Mouse (Mus musculus) kidney, postnatal 0 days (tissue): ENCODE data around the gene Tanc2. TPM values are rescaled to one million over a fixed set of nuclear protein-coding genes. Genes with fewer than 3 reads are reported as not detected.

Experiments used
- ATAC-seq: fragments of 200-750 bp; cut with Nextera tagmentation; replicated peaks from 2 replicates; pipeline ENCODE4 v1.8.0; 2017; ENCODE audit warnings: low read depth, moderate number of reproducible peaks, moderate TSS enrichment, moderate library complexity; ENCODE audit not compliant: low FRiP score
- DNase-seq: peaks from one replicate; pipeline ENCODE4 v3.0.0-alpha.2; 2016; ENCODE audit warnings: low spot score
- H3K27ac ChIP-seq: fragments of 300-500 bp; sonication (generic); 2 replicates; pipeline ENCODE4 v1.5.1; 2014; ENCODE audit warnings: mild to moderate bottlenecking
- H3K27me3 ChIP-seq: fragments of 300-500 bp; sonication (generic); 2 replicates; pipeline ENCODE4 v1.6.1; 2014; ENCODE audit warnings: low read length, mixed read lengths; ENCODE audit not compliant: insufficient read depth
- H3K36me3 ChIP-seq: fragments of 300-500 bp; sonication (generic); 2 replicates; pipeline ENCODE4 v1.6.1; 2014; ENCODE audit warnings: low read length, mixed read lengths; ENCODE audit not compliant: insufficient read depth
- H3K4me1 ChIP-seq: fragments of 300-500 bp; sonication (generic); replicated peaks from 2 replicates; pipeline ENCODE4 v1.6.1; 2014; ENCODE audit warnings: antibody characterized with exemption, low read length, mixed read lengths; ENCODE audit not compliant: insufficient read depth
- H3K4me2 ChIP-seq: fragments of 300-500 bp; sonication (generic); 2 replicates; pipeline ENCODE4 v1.6.1; 2014; ENCODE audit warnings: mild to moderate bottlenecking, low read length, moderate library complexity, mixed read lengths
- H3K4me3 ChIP-seq: fragments of 300-500 bp; sonication (generic); replicated peaks from 2 replicates; pipeline ENCODE4 v1.5.1; 2014; ENCODE audit warnings: low read depth, low read length
- H3K9ac ChIP-seq: fragments of 300-500 bp; sonication (generic); 2 replicates; pipeline ENCODE4 v1.6.1; 2014; ENCODE audit warnings: low read depth, low read length
- H3K9me3 ChIP-seq: fragments of 300-500 bp; sonication (generic); replicated peaks from 2 replicates; pipeline ENCODE4 v1.6.1; 2016; ENCODE audit warnings: low read length, inconsistent platforms, mixed read lengths
- CTCF ChIP-seq: IDR thresholded peaks from 2 replicates; pipeline ENCODE4 v1.5.1; 2016; ENCODE audit warnings: antibody characterized with exemption, low read depth, mild to moderate bottlenecking, moderate library complexity
- WGBS: fragments of 180-500 bp; shearing (Covaris S2); extraction: QIAGEN DNeasy Blood & Tissue Kit; methylation state at CpG from one replicate; pipeline ENCODE4 v1.1.7; 2014; 5-methylcytosine and 5-hydroxymethylcytosine counted together
- polyA plus RNA-seq: library from polyadenylated mRNA; unstranded; fragments of >200 nt; fragmentation: Nextera tagmentation; extraction: Ambion mirVana; gene quantifications from 2 replicates; pipeline ENCODE4 v1.2.1, GENCODE M21; 2015

Gene Tanc2
- polyA plus RNA-seq, 1 experiment from 2014 or later: 8.8 TPM

DNA sequence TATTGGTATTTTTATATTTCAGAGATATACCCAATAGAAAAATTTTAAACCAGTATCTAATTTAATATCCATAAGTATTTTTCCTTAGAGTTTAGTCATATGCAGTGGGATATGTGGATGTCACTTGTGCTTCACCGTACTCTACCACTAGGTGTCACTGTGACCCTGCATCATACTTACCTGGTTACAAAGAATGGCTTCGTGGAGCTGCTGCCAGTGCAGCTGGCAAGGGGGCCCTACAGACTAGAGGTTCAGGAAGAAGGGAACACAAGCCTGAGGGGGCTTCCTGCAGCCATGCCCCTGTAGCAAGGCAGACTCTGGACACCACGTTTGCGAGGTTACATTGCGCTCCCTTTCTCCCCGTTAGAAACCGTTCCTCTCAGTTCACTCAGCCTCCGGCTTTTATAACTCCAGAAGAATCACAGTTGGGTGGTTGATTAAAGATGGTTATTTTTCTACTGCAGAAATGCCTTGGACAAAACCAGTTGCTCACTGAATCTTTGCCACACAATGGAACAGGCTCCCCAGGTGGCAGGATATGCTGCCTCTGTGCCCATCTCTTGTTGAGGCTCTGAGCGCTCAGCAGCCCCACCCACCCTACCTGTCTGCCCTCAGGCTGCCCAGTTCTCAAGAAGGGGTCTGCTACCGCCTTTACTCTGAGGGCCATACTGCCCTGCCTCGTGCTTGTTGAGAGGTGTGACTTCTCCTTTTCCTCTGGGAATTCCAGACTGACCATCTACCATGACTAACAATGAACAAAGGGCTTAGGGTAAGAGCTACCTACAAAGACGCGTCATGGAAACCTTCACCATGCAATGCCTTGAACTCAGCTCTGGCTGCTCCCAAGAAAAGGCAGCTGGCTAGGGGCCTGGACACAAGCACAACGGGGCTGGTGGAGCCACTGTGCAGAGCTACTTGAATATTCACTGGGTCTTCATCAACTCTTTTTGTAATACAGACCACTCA is 337.6 kb downstream of the Tanc2 start:
- 54% methylated on average over 14 of the region's 14 CpGs for WGBS

GRCm38 (mm10) chr11:105928171-105928570 is 338.4 kb downstream of the Tanc2 start:
- no peak overlapping the region for H3K4me2 ChIP-seq
- DNase-seq (no peak), ATAC-seq (no peak)
- no peaks in the 10 kb centered on the region for H3K27me3 ChIP-seq
- peaks cover 7% of the 10 kb centered on the region; the same call in 1 of the 2 replicates for H3K36me3 ChIP-seq
- H3K27ac ChIP-seq: no peak overlapping the region
- WGBS: 56% methylated on average over 5 of the region's 5 CpGs
- no peak for TF ChIP-seq CTCF
- no peak overlapping the region for H3K9ac ChIP-seq
- no peaks in the 10 kb centered on the region for H3K4me1 ChIP-seq
- H3K9me3 ChIP-seq: no peaks in the 10 kb centered on the region
- H3K4me3 ChIP-seq: no peak overlapping the region

More for the DNA sequence above, 337.6 kb downstream of the Tanc2 start:
- Histone ChIP-seq H3K36me3 (peaks cover 15% of the 10 kb centered on the region), H3K27ac (no peak overlapping the region), H3K9ac (no peak overlapping the region), H3K9me3 (no peaks in the 10 kb centered on the region), H3K4me3 (no peak overlapping the region), H3K4me2 (no peak overlapping the region), H3K4me1 (no peaks in the 10 kb centered on the region), H3K27me3 (no peaks in the 10 kb centered on the region)
- peak; percentile 91 for TF ChIP-seq CTCF
- peak; percentile 53; the same call in 1 of the 2 replicates for ATAC-seq
- peak; percentile 86 for DNase-seq

- H3K4me1 ChIP-seq: no peaks in the 10 kb centered on the region
- DNase-seq (no peak), ATAC-seq (no peak)
- no peak overlapping the region for H3K27ac ChIP-seq
- no peak overlapping the region for H3K4me2 ChIP-seq
- no peaks in the 10 kb centered on the region for H3K9me3 ChIP-seq
- H3K4me3 ChIP-seq: no peak overlapping the region
- H3K9ac ChIP-seq: no peak overlapping the region
- H3K36me3 ChIP-seq: no peaks in the 10 kb centered on the region
- no peaks in the 10 kb centered on the region for H3K27me3 ChIP-seq
- no peak for TF ChIP-seq CTCF
- 68% methylated on average over 3 of the region's 3 CpGs for WGBS
These were observed 341.6 kb downstream of the Tanc2 start for GRCm38 (mm10) chr11:105931380-105931779.

- no peak overlapping the region for H3K27ac ChIP-seq
- H3K4me2 ChIP-seq: no peak overlapping the region
- no peak for DNase-seq
- H3K27me3 ChIP-seq: no peaks in the 10 kb centered on the region
- no peak overlapping the region for H3K9ac ChIP-seq
- no peak for TF ChIP-seq CTCF
- 86% methylated on average over 8 of the region's 8 CpGs for WGBS
- no peak for ATAC-seq
- H3K4me3 ChIP-seq: no peak overlapping the region
- H3K36me3 ChIP-seq: no peaks in the 10 kb centered on the region
- H3K9me3 ChIP-seq: no peaks in the 10 kb centered on the region
- no peaks in the 10 kb centered on the region for H3K4me1 ChIP-seq
These were observed 344.0 kb downstream of the Tanc2 start for GRCm38 (mm10) chr11:105933746-105934145.

- DNase-seq: no peak
These were observed 344.5 kb downstream of the Tanc2 start for GRCm38 (mm10) chr11:105934303-105934711.

GRCm38 (mm10) chr11:105934816-105935215 is 345.0 kb downstream of the Tanc2 start:
- Histone ChIP-seq H3K4me1 (no peaks in the 10 kb centered on the region), H3K4me2 (no peak overlapping the region), H3K9me3 (no peaks in the 10 kb centered on the region), H3K9ac (no peak overlapping the region), H3K27me3 (no peaks in the 10 kb centered on the region), H3K27ac (no peak overlapping the region), H3K36me3 (no peaks in the 10 kb centered on the region), H3K4me3 (no peak overlapping the region)
- ATAC-seq (no peak), DNase-seq (no peak)
- 52% methylated on average over 6 of the region's 6 CpGs for WGBS
- no peak for TF ChIP-seq CTCF

More at GRCm38 (mm10) chr11:105934303-105934711, 344.5 kb downstream of the Tanc2 start:
- Histone ChIP-seq H3K4me2 (no peak overlapping the region), H3K27ac (no peak overlapping the region), H3K27me3 (no peaks in the 10 kb centered on the region), H3K9me3 (no peaks in the 10 kb centered on the region), H3K36me3 (no peaks in the 10 kb centered on the region), H3K4me1 (no peaks in the 10 kb centered on the region), H3K9ac (no peak overlapping the region), H3K4me3 (no peak overlapping the region)
- no peak for ATAC-seq
- no peak for TF ChIP-seq CTCF
- WGBS: 78% methylated on average over 5 of the region's 5 CpGs
